Mouse (Mus musculus) brown adipose tissue, adult 24 weeks (tissue): ENCODE data around the gene Olfr1315-ps1. TPM values are rescaled to one million over a fixed set of nuclear protein-coding genes. Genes with fewer than 3 reads are reported as not detected.

ENCODE experiments used
- H3K27ac ChIP-seq: fragments of 200-500 bp; replicated peaks from 2 replicates; pipeline ENCODE4 v1.5.1; 2012; ENCODE audit warnings: low read depth, mild to moderate bottlenecking, low read length
- H3K4me1 ChIP-seq: fragments of 200-500 bp; 2 replicates; pipeline ENCODE4 v1.6.1; 2012; ENCODE audit warnings: low read length, mixed read lengths; ENCODE audit not compliant: control insufficient read depth, insufficient read depth, insufficient read length
- H3K4me3 ChIP-seq: fragments of 200-500 bp; 2 replicates; pipeline ENCODE4 v1.5.1; 2012; ENCODE audit warnings: low read depth, mild to moderate bottlenecking, low read length, moderate library complexity; ENCODE audit not compliant: insufficient read depth
- polyA plus RNA-seq: library from polyadenylated mRNA; stranded (reverse); fragments of >200 nt; gene quantifications from 2 replicates; pipeline ENCODE4 v1.2.4, GENCODE M21; 2012; ENCODE audit not compliant: missing spikeins, insufficient read depth, insufficient read length

Gene Olfr1315-ps1
- not detected in 2 replicates for polyA plus RNA-seq

DNA sequence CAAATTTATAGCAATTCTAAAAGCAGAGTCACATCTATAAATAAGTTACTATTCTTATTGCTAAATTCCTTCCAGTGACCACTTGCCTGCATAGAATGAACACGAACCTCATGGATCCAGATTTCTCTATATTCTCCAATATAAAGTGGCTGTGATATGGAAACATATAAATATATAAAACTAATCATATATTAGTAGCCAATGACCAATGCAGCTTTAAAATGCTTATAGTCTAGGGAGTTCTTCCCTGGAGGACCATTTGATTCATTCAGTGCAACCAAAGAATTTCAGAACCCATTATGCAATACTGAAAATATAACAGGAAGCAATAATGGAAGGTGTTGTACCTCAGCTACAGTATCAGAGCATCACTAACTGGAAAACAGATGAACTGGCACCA, at the start of gene Olfr1315-ps1:
Olfr1315-ps1 (minus strand) TSS at position 101 of the 400 bp plus-strand sequence.
- Histone ChIP-seq H3K27ac (no peak within 1 kb of the TSS), H3K4me3 (no peak within 1 kb of the TSS), H3K4me1 (no peaks in the 10 kb centered on the region)

DNA sequence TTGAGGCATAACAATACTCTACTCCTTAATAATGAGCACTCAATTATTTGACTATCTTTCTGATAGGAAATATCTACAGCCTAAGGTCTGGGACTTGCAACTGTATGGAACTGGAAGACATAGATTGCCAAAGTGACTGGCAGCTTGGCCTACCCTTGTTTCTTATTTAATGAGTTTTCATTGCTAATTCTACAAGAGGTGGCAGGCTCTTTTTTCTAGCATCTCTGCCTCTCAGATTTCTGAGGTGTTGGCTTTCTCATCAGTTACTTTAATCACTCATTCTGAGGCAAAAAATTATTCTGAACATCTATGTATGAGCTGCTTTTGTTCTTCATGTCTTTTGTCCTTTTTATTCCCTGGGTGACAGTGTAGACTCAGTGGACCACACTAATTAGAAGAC, 38.7 kb upstream of the Olfr1315-ps1 start, which contains the start of gene Olfr1318:
Olfr1318 (plus strand) TSS at position 301 of the 400 bp plus-strand sequence.
- Histone ChIP-seq H3K4me1 (no peaks in the 10 kb centered on the region), H3K27ac (no peak within 1 kb of the TSS), H3K4me3 (no peak within 1 kb of the TSS)

DNA sequence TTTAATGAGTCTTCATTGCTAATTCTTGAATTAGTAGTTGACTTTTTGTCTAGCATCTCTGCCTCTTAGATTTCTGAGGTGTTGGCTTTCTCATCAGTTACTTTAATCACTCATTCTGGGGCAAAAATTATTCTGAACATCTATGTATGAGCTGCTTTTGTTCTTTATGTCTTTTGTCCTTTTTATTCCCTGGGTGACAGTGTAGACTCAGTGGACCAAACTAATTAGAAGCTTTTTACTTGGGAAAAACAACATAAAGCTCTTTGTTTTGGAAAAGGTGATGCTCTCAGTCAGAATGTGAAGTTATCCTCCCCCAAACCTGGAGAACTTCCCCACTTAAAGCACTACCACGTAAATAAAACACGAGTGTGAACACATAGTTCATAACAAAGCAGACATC, 24.8 kb upstream of the Olfr1315-ps1 start, which contains the start of gene Olfr1317:
Olfr1317 (plus strand) TSS at position 301 of the 400 bp plus-strand sequence.
- Histone ChIP-seq H3K4me3 (no peak within 1 kb of the TSS), H3K27ac (no peak within 1 kb of the TSS), H3K4me1 (no peaks in the 10 kb centered on the region)

DNA sequence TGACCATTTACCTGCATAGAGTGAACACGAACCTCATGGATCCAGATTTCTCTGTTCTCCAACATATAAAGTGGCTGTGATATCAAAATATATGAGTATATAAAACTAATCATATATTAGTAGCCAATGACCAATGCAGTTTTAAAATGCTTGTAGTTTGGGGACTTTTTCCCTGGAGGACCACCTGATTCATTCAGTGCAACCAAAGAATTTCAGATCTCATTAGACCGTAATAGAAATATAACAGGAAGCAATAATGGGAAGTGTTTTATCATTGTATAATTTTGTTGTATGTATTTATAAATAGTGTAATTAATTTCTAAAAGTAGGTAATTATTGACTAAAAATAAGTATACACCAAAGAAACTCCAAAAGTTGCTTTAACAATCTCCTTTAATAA, 19.6 kb upstream of the Olfr1315-ps1 start, which contains the start of gene Olfr1316:
Olfr1316 (minus strand) TSS at position 101 of the 400 bp plus-strand sequence.
- H3K27ac ChIP-seq, result no peak within 1 kb of the TSS
- H3K4me1 ChIP-seq, result no peaks in the 10 kb centered on the region
- no peak within 1 kb of the TSS for H3K4me3 ChIP-seq

DNA sequence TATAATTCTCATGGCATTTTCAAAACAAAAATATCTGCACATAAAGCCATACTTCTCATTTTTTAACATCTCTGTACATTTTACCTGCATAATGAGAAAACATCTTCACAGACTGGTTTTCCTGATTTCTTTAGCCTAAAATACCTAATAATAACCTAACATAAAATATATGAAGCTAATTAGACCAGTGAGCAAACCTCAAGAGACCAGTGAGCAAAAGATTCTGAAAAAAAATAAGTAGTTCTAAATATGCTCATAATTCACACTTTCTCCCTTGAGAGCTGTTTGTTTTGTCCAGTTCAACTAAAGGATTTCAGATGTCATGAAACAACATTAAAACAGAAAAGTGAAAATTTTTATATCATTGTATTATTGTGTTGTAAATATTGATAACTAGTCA, 18.6 kb downstream of the Olfr1315-ps1 start, which contains the start of gene Olfr1314:
Olfr1314 (minus strand) TSS at position 101 of the 400 bp plus-strand sequence.
- Histone ChIP-seq H3K4me1 (no peaks in the 10 kb centered on the region), H3K27ac (no peak within 1 kb of the TSS), H3K4me3 (no peak within 1 kb of the TSS)

DNA sequence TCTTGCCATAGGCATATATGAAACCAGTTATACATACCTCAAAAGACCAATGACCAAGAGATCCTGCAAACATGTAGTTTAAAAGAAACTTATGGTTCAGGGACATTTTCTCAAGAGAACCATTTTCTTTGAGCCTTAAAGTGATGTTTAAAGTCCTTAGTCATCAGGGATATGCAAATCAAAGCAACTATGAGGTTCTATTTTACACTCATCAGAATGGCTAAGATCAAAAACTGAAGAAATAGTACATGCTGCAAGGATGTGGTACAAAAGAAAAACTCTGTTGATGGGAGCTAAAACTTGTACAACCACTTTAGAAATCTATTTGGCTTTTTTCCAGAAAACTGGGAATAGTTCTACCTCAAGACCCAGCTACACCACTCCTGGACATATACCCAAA, 37.5 kb downstream of the Olfr1315-ps1 start, which contains the start of gene Olfr1313:
Olfr1313 (minus strand) TSS at position 101 of the 400 bp plus-strand sequence.
- no peaks in the 10 kb centered on the region for H3K4me1 ChIP-seq
- no peak within 1 kb of the TSS for H3K4me3 ChIP-seq
- no peak within 1 kb of the TSS for H3K27ac ChIP-seq

Other genes starting within 250 kb of the Olfr1315-ps1 start
- gene Olfr1305, start 238.3 kb downstream of the Olfr1315-ps1 start, polyA plus RNA-seq, result not detected in 2 replicates
- gene Olfr1306, start 199.2 kb downstream of the Olfr1315-ps1 start, polyA plus RNA-seq, result not detected in 2 replicates
- gene Olfr1307, start 166.0 kb downstream of the Olfr1315-ps1 start, polyA plus RNA-seq, result not detected in 2 replicates
- gene Olfr1308, start 150.5 kb downstream of the Olfr1315-ps1 start, polyA plus RNA-seq, result not detected in 2 replicates
- not detected in 2 replicates for gene Olfr1309, start 125.2 kb downstream of the Olfr1315-ps1 start, polyA plus RNA-seq
- not detected in 2 replicates for gene Olfr1310, start 102.7 kb downstream of the Olfr1315-ps1 start, polyA plus RNA-seq
- gene Olfr1311, start 91.0 kb downstream of the Olfr1315-ps1 start, polyA plus RNA-seq, result not detected in 2 replicates
- gene Olfr1312, start 65.2 kb downstream of the Olfr1315-ps1 start, polyA plus RNA-seq, result not detected in 2 replicates
- gene Olfr1313, start 37.6 kb downstream of the Olfr1315-ps1 start, polyA plus RNA-seq, result not detected in 2 replicates
- not detected in 2 replicates for gene Olfr1314, start 18.7 kb downstream of the Olfr1315-ps1 start, polyA plus RNA-seq
- not detected in 2 replicates for gene Olfr1316, start 19.5 kb upstream of the Olfr1315-ps1 start, polyA plus RNA-seq
- gene Olfr1317, start 24.9 kb upstream of the Olfr1315-ps1 start, polyA plus RNA-seq, result not detected in 2 replicates
- not detected in 2 replicates for gene Olfr1318, start 38.8 kb upstream of the Olfr1315-ps1 start, polyA plus RNA-seq
- gene Lpcat4, start 124.0 kb upstream of the Olfr1315-ps1 start, polyA plus RNA-seq, result 1.3 and 2.0 TPM in 2 replicates
- gene Nutm1, start 143.9 kb upstream of the Olfr1315-ps1 start, polyA plus RNA-seq, result not detected in 2 replicates
- 166 and 235 TPM in 2 replicates for gene Nop10, start 146.5 kb upstream of the Olfr1315-ps1 start, polyA plus RNA-seq
- gene Slc12a6, start 150.4 kb upstream of the Olfr1315-ps1 start, polyA plus RNA-seq, result 10.4 and 10.8 TPM in 2 replicates
- gene Gm21985, start 150.9 kb upstream of the Olfr1315-ps1 start, polyA plus RNA-seq, result not detected in 2 replicates